Mouse (Mus musculus) lung, adult 2 months (tissue): Measurements from ENCODE around the gene Tpcn1.

ENCODE experiments used
- CTCF ChIP-seq: fragments of 200-500 bp; IDR thresholded peaks from 2 replicates; pipeline ENCODE4 v1.5.1; 2011; ENCODE audit warnings: mild to moderate bottlenecking, low read length, control low read depth; ENCODE audit not compliant: insufficient read depth
- POLR2A ChIP-seq: fragments of 200-500 bp; IDR thresholded peaks from 2 replicates; pipeline ENCODE4 v1.6.1; 2011; ENCODE audit warnings: low read depth, mild to moderate bottlenecking, control low read depth, low read length, borderline replicate concordance; ENCODE audit errors: extremely low read depth

DNA sequence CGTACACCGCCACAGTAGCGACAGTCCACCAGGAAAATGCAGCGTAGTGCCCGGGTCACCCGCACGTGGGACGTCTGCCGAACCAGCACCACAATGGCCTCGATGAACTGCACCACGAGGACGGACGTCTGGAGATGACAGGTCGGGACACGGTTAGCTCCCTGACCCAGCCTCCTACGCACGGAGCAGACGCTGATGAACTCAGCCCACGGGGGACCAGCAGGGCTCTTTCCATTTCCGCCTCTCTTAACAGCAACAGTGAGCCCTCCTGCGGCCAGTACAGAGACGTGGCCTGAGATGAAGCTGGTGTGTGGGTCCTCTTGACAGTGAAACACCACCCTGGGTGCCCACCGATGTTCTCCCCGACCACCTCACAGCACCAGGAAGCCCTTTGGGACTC lies 32.6 kb downstream of the Tpcn1 start:
- no peak for TF ChIP-seq POLR2A
- TF ChIP-seq CTCF = no peak
